Mouse (Mus musculus) stomach, embryonic 16.5 days (tissue): ENCODE results near the gene Tbc1d14. TPM values are rescaled to one million over a fixed set of nuclear protein-coding genes. Genes with fewer than 3 reads are reported as not detected.

ENCODE experiments used
- ATAC-seq: fragments of 200-750 bp; cut with Nextera tagmentation; 2 replicates; pipeline ENCODE4 v1.8.0; 2017; ENCODE audit warnings: moderate number of reproducible peaks, moderate TSS enrichment; ENCODE audit not compliant: insufficient read depth, low FRiP score
- H3K27ac ChIP-seq: fragments of 300-500 bp; sonication (generic); 2 replicates; pipeline ENCODE4 v1.5.1; 2014; ENCODE audit warnings: low read length
- H3K27me3 ChIP-seq: fragments of 300-500 bp; sonication (generic); 2 replicates; pipeline ENCODE4 v1.6.1; 2014; ENCODE audit warnings: low read length, control low read depth, mixed read lengths; ENCODE audit not compliant: control insufficient read depth, insufficient read depth
- H3K36me3 ChIP-seq: fragments of 300-500 bp; sonication (generic); 2 replicates; pipeline ENCODE4 v1.6.1; 2014; ENCODE audit warnings: low read length; ENCODE audit not compliant: control insufficient read depth, insufficient read depth
- H3K4me1 ChIP-seq: fragments of 300-500 bp; sonication (generic); 2 replicates; pipeline ENCODE4 v1.6.1; 2014; ENCODE audit warnings: low read length, control low read depth, mixed read lengths; ENCODE audit not compliant: control insufficient read depth, insufficient read depth
- H3K4me2 ChIP-seq: fragments of 300-500 bp; sonication (generic); 2 replicates; pipeline ENCODE4 v1.6.1; 2014; ENCODE audit warnings: low read depth, low read length, mixed read lengths
- H3K4me3 ChIP-seq: fragments of 300-500 bp; sonication (generic); replicated peaks from 2 replicates; pipeline ENCODE4 v1.5.1; 2014; ENCODE audit warnings: mild to moderate bottlenecking, low read length
- H3K9ac ChIP-seq: fragments of 300-500 bp; sonication (generic); 2 replicates; pipeline ENCODE4 v1.6.1; 2014; ENCODE audit warnings: low read length
- H3K9me3 ChIP-seq: fragments of 300-500 bp; sonication (generic); replicated peaks from 2 replicates; pipeline ENCODE4 v1.6.1; 2016; ENCODE audit warnings: low read length, control low read depth; ENCODE audit not compliant: control insufficient read depth
- WGBS: fragments of 180-500 bp; shearing (Covaris S2); extraction: QIAGEN DNeasy Blood & Tissue Kit; methylation state at CpG from one replicate; pipeline ENCODE4 v1.1.7; 2014; 5-methylcytosine and 5-hydroxymethylcytosine counted together
- polyA plus RNA-seq: library from polyadenylated mRNA; unstranded; fragments of >200 nt; fragmentation: Nextera tagmentation; extraction: Ambion mirVana; gene quantifications from 2 replicates; pipeline ENCODE4 v1.2.1, GENCODE M21; 2015

The Tbc1d14 gene
- polyA plus RNA-seq, 1 experiment from 2014 or later: 39.5 TPM

- ATAC-seq: no peak
- H3K9ac ChIP-seq: no peak overlapping the region
- peaks cover under 1% of the 10 kb centered on the region; the same call in 1 of the 2 replicates for H3K4me1 ChIP-seq
- no peaks in the 10 kb centered on the region for H3K27me3 ChIP-seq
- H3K36me3 ChIP-seq: no peaks in the 10 kb centered on the region
- no peak overlapping the region for H3K4me2 ChIP-seq
- 12% methylated on average over 4 of the region's 4 CpGs for WGBS
- H3K4me3 ChIP-seq: no peak overlapping the region
- H3K27ac ChIP-seq: no peak overlapping the region
- no peaks in the 10 kb centered on the region for H3K9me3 ChIP-seq
These were observed 134.2 kb downstream of the Tbc1d14 start for GRCm38 (mm10) chr5:36458926-36459325.

DNA sequence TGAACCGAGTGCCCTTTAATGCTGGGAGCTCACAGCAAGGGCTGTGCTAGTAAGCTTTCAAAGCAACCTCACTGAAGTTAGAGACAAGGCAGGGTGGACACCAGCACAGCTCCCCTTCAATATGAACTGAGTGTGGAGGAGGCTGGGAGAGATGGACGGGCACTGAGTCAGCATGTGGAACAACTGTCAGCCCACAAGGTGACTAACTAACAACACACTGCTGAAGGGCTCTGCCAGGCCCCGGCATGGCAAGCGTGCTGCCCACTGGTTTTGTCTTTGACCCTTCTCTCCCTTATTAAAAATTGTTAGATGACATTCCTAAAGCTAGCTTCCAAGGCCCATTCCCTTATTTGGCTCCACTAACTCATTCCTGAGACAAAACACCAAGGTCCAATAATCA, 135.4 kb downstream of the Tbc1d14 start:
- Histone ChIP-seq H3K9ac (no peak overlapping the region), H3K36me3 (no peaks in the 10 kb centered on the region), H3K4me2 (no peak overlapping the region), H3K27me3 (no peaks in the 10 kb centered on the region), H3K27ac (no peak overlapping the region), H3K4me1 (no peaks in the 10 kb centered on the region), H3K9me3 (no peaks in the 10 kb centered on the region), H3K4me3 (no peak overlapping the region)
- 66% methylated on average over 4 of the region's 4 CpGs for WGBS
- ATAC-seq: no peak

DNA sequence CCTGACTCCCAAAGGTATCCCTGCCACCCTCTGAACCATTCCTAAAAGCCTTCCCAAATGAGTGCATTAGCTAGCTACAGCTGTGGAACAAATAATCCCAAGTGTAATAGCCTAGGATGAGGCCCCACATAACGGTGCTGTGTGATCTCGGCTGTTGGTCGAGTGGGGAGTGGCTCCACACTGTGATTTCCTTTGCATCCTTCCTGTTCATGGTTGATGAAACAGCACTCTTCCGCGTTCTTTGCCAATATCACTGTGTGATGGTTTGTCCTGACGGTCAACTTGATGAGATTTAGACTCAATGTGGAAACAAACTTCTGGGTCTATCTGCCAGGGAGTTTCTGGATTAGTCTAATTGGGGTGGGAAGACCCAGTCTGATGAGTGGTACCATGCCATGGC, 140.3 kb downstream of the Tbc1d14 start:
- H3K4me1 ChIP-seq: no peaks in the 10 kb centered on the region
- H3K4me2 ChIP-seq: no peak overlapping the region
- H3K9ac ChIP-seq: no peak overlapping the region
- H3K9me3 ChIP-seq: no peaks in the 10 kb centered on the region
- H3K36me3 ChIP-seq: no peaks in the 10 kb centered on the region
- no peaks in the 10 kb centered on the region for H3K27me3 ChIP-seq
- no peak for ATAC-seq
- no peak overlapping the region for H3K4me3 ChIP-seq
- H3K27ac ChIP-seq: no peak overlapping the region
- WGBS: 83% methylated on average over 6 of the region's 6 CpGs

DNA sequence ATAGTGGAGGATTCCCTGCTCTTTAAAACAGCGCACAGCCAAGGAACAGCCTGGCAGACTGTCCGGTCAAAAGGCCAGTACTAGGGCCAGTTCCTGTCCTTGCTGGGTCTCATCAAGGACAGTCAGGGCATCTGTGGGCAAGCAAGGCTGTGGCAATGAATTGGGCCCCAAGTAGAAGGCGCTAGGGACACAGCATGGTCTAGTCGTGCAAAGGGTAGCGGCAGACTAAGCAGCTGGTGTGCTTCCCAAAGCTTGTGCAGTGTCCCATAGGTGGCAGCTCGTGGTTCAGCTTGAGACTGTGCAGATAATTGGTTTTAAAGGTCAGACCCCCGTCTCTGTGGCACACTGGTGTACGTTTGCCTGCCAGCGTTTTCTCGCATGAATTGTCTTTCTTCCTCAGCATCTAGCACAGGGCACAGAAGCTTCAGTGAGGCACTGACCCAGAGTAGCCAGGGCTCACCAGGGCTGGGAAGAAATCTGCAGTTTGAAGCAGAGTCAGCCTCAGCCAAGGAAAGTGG, 141.1 kb downstream of the Tbc1d14 start:
- Histone ChIP-seq H3K4me1 (no peaks in the 10 kb centered on the region), H3K9me3 (no peaks in the 10 kb centered on the region), H3K27ac (no peak overlapping the region), H3K36me3 (no peaks in the 10 kb centered on the region), H3K4me3 (no peak overlapping the region), H3K9ac (no peak overlapping the region), H3K4me2 (no peak overlapping the region), H3K27me3 (no peaks in the 10 kb centered on the region)
- ATAC-seq: no peak
- WGBS: 75% methylated on average over 10 of the region's 10 CpGs

DNA sequence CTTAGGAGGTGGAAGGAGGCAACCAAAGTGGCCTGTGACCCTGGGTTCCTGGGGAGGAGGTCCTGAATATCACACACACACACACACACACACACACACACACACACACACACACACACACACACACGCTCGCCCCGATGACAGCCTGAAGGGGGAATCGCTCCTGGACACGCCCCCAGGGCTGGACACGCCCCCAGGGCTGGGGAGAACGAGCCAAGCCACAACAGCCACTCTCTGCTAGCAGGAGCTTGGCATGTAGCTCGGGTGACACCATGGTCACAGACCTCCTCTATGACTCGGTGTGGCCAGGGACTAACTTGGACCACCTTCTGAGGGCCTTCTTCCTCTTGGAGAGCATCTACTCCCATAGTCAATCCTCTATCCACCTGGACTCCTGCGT, 142.0 kb downstream of the Tbc1d14 start:
- no peak overlapping the region for H3K9ac ChIP-seq
- WGBS: 20% methylated on average over 8 of the region's 10 CpGs
- ATAC-seq: no peak

GRCm38 (mm10) chr5:36449710-36450358, 143.2 kb downstream of the Tbc1d14 start:
- Histone ChIP-seq H3K27ac (no peak overlapping the region), H3K4me3 (no peak overlapping the region), H3K4me1 (no peaks in the 10 kb centered on the region), H3K4me2 (no peak overlapping the region), H3K36me3 (no peaks in the 10 kb centered on the region), H3K27me3 (no peaks in the 10 kb centered on the region), H3K9ac (no peak overlapping the region), H3K9me3 (no peaks in the 10 kb centered on the region)
- 53% methylated on average over 6 of the region's 6 CpGs for WGBS
- ATAC-seq: peak; percentile 28; the same call in 1 of the 2 replicates

More for the DNA sequence above, 142.0 kb downstream of the Tbc1d14 start:
- no peaks in the 10 kb centered on the region for H3K9me3 ChIP-seq
- no peak overlapping the region for H3K4me2 ChIP-seq
- no peaks in the 10 kb centered on the region for H3K4me1 ChIP-seq
- no peaks in the 10 kb centered on the region for H3K36me3 ChIP-seq
- no peak overlapping the region for H3K4me3 ChIP-seq
- H3K27me3 ChIP-seq: no peaks in the 10 kb centered on the region
- H3K27ac ChIP-seq: no peak overlapping the region

GRCm38 (mm10) chr5:36447872-36448271, 145.2 kb downstream of the Tbc1d14 start:
- Histone ChIP-seq H3K9ac (no peak overlapping the region), H3K4me3 (no peak overlapping the region), H3K27ac (no peak overlapping the region), H3K36me3 (no peaks in the 10 kb centered on the region), H3K4me1 (no peaks in the 10 kb centered on the region), H3K4me2 (no peak overlapping the region), H3K9me3 (no peaks in the 10 kb centered on the region), H3K27me3 (no peaks in the 10 kb centered on the region)
- WGBS: 91% methylated on average over 12 of the region's 12 CpGs
- no peak for ATAC-seq

DNA sequence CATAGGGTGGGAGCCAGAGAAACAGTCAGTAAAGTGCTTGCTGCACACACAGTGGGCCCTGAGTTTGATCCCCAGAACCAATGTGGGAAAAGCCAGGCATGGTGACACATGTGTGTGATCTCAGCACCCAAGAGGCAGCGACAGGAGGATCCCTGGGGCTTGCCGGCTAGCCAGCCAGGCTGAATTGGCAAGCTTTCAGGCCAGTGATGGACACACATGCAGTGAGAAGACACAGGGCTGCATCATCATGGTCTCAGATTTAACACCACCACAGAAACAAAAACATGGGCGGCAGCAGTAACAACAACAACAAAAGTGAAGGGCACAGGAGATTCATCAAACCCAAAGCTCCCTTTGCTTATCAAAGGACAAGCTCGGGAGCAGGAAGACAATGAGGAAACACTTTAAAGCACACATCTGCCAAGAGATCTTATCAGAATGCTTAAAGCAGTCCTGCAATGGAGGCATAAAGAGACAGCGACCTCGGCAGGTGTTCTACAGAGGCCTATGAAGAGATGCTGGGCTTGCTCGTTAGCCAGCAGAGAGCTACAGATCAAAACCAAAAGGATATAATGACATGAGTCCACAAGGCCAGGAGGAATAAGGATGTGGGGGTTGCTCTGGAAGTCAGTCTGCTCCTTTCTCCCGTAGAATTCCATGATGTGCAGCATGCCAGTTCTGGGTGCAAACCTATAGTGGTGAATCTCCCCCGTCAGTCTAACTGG, 146.7 kb downstream of the Tbc1d14 start:
- no peak overlapping the region for H3K4me3 ChIP-seq
- H3K9ac ChIP-seq: no peak overlapping the region
- no peaks in the 10 kb centered on the region for H3K9me3 ChIP-seq
- H3K4me1 ChIP-seq: no peaks in the 10 kb centered on the region
- ATAC-seq: no peak
- 36% methylated on average over 9 of the region's 9 CpGs for WGBS
- H3K27ac ChIP-seq: no peak overlapping the region
- no peaks in the 10 kb centered on the region for H3K27me3 ChIP-seq
- no peak overlapping the region for H3K4me2 ChIP-seq
- H3K36me3 ChIP-seq: no peaks in the 10 kb centered on the region

DNA sequence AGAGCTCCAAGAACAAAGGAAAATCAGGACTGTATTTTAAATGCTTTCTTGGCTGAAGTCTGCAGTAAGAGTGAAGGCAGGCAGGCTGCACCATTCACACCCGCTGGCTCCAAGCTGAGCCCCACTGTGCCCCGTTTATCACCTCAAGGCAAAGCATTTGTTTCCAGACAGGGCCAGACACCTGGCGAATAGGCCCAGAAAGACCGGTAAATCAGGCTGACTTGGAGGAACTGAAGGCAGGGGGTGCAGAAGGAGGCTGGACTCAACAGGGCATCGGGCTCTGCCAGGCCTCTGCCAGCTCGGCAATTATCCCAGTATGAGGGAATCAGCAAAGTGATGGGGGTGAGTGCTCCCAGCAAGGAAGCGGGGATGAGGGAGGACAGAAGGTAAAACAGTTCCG, 148.0 kb downstream of the Tbc1d14 start:
- ATAC-seq: no peak
- H3K27me3 ChIP-seq: no peaks in the 10 kb centered on the region

More for the DNA sequence above, 148.0 kb downstream of the Tbc1d14 start:
- H3K4me3 ChIP-seq: no peak overlapping the region
- H3K4me2 ChIP-seq: no peak overlapping the region
- no peaks in the 10 kb centered on the region for H3K36me3 ChIP-seq
- no peak overlapping the region for H3K27ac ChIP-seq
- H3K9ac ChIP-seq: no peak overlapping the region
- H3K4me1 ChIP-seq: no peaks in the 10 kb centered on the region
- no peaks in the 10 kb centered on the region for H3K9me3 ChIP-seq
- 29% methylated on average over 8 of the region's 8 CpGs for WGBS
